Mouse (Mus musculus): Measurements from ENCODE around the gene Kctd11.
A peak's percentile ranks its signal among the peaks of the same experiment; 100 is the strongest.

- TF ChIP-seq CTCF (IDR thresholded peaks at IDR 0.05; ENCODE audit: control insufficient read depth, insufficient read depth, low read length) (peak; percentile 54; the same call in 1 of the 2 replicates), POLR2A (IDR thresholded peaks at IDR 0.05; ENCODE audit: borderline replicate concordance, control insufficient read depth, low read depth, low read length) (peak; percentile 90)
Measured at GRCm38 (mm10) chr11:69921114-69922011, 40.2 kb upstream of the Kctd11 start, which contains the start of gene Eif5a.
